Mouse (Mus musculus): ENCODE measurements around the gene Tbp.
"Not testable (repeated sequence)": the region's sequence is repeated elsewhere in the genome, so short reads cannot be mapped to it uniquely, and the experiment has no call there.

The Tbp gene

DNA sequence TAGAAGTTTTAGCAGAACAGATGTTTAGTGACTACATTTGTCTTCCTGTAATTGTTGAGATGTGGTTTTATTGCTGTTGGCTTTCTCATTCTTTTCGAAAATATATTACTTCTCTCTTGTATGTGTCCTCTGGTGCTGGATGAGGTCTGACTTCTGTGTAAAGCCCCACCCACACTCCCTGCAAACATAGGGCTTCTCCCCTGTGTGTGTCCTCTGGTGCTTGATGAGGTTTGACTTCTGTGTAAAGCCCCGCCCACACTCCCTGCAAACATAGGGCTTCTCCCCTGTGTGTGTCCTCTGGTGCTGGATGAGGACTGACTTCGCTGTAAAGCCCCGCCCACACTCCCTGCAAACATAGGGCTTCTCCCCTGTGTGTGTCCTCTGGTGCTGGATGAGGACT lies 44.2 kb downstream of the Tbp start:
- not testable (repeated sequence) for DNase-seq

- DNase-seq = no peak
Measured at GRCm38 (mm10) chr17:15546440-15546839, 46.8 kb downstream of the Tbp start.

DNA sequence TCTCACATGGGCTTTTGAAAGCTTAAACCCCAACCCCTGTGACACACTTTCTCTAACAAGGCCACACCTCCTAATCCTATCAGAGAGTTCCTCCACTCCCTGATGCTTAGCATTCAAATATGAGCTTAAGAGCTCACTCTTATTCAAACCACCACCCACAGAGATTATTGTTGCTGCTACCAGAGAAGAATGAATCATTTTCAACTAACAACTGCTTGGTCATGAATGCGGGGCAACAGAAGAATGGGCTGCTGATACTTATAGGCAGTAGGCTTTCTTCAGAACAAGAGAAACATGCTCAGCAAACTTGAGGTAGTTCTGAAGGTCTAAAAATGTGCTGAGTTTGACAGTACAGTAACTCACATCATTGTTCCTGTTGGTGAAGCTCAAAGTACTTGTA lies 50.0 kb downstream of the Tbp start:
- DNase-seq = no peak

- DNase-seq = no peak
Measured at GRCm38 (mm10) chr17:15559946-15560345, 60.3 kb downstream of the Tbp start.

DNA sequence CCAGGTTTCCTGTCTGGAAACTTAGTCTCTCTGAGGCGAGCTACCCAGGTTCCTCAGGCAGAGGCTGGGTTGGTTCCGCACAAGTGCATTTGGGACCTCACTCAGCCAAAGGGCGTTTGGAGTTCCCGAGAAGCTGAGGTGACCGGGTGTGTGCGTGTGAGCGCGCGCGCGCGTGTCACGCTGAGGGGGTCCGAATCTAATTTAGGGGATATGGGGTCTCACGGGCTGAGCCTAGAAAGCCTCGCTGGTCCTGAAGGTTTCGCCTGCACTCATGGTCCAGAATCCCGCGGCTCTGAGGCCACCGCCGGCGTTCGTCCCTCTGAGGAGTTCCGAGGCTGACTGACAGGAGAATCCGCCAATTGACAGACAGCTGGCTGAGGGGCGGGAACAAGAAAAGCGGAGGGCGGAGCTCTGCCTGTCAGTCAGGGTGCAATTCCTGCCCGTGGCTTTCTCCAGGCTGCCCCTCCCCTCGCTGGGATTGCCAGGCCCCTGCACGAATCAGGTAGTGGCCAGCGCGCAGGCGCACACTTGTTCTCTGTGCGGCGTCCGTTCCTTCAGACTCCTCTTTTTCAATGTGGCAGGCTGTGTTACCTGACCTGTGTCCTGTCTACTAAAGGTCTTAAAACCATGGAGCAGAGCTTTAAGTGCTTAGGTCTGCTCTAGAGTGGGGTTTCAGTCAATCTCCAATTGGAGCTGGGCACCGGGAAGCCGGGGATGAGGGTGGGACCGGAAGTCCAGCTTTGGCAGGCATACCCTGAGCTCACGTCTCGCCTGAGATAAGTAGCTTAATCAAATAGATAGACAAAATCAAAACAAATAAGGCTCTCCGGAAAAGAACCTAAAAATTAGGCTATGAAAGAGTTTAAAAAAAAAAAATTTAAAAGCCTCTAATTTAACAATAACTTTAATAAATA lies 64.6 kb downstream of the Tbp start, which contains the start of gene Prdm9:
TSS of gene Prdm9 (minus strand) at position 341 of the 914 bp plus-strand sequence.
- peak; percentile 99 to 100 for DNase-seq

DNA sequence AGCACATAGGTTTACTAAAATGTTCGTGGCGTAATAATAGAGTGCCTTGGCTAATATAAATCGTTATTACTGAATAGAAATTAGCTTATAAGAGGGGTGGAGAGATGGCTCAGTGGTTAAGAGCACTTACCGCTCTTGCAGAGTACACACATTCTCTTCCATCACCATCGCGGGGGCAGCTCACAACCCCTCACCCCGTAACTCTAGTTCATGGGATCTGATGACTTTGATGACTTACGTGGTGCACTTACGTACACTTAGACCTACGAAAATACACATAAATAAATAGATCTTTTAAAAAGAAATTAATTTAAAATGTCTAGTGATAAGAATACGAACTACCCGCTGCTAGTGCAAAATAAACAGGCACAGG lies 65.2 kb downstream of the Tbp start:
- DNase-seq = no peak

- no peak for DNase-seq
Measured at GRCm38 (mm10) chr17:15566908-15567307, 67.2 kb downstream of the Tbp start.

- no peak for DNase-seq
Measured at GRCm38 (mm10) chr17:15575056-15575455, 75.4 kb downstream of the Tbp start.

GRCm38 (mm10) chr17:15577291-15577694 lies 77.6 kb downstream of the Tbp start:
- DNase-seq = peak; percentile 39 to 60

All from lung, postnatal 4 days (tissue).